Mouse (Mus musculus): ENCODE data around the gene Dnajb8. TPM values are rescaled to one million over a fixed set of nuclear protein-coding genes. Genes with fewer than 3 reads are reported as not detected.

Dnajb8 gene
- polyA plus RNA-seq, 1 experiment from 2014 or later, result not detected

DNA sequence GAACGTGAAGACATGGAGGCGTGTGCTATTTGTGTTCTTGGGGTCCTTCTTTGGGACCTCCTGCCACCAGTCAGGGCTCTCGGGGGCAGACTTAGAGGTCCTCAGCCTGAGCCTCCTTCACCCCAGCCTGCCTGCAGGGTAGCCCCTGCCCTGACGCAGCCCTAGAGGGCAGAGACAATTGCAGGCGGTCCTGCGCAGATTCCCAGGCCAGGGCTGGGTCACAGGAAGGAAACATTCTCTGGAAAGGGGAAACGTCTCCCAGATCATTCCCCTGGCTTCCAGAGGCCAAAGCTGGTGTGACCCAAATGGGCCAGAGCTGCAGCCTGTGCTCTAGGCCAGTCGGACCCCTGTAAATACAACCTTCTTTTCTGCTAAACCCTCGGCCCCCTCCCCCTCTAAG, 16.1 kb upstream of the Dnajb8 start:
- Histone ChIP-seq H3K9me3 (ENCODE audit: control insufficient read depth, low read length) (no peaks in the 10 kb centered on the region), H3K36me3 (ENCODE audit: control insufficient read depth, insufficient read depth, low read length) (0 out of 2 replicates have a peak, but pooled peaks cover 3% of the 10 kb centered on the region), H3K4me3 (ENCODE audit: control insufficient read depth in 1 of 2, insufficient read depth in 1 of 2, low read depth in 1 of 2, low read length in 2 of 2) (no peak overlapping the region), H3K4me1 (ENCODE audit: control insufficient read depth in 2 of 2, insufficient read depth in 2 of 2, low read length in 2 of 2) (peaks cover 4 to 6% of the 10 kb centered on the region in 2 experiments; a peak in 3 of 4 replicates), H3K9ac (ENCODE audit: low read length) (no peak overlapping the region), H3K4me2 (ENCODE audit: low read length) (no peak overlapping the region), H3K27ac (replicated peaks in 1 of 2; ENCODE audit: control insufficient read depth in 1 of 2, insufficient read depth in 1 of 2, low read depth in 2 of 2, low read length in 2 of 2) (no peak overlapping the region), H3K27me3 (ENCODE audit: control insufficient read depth, insufficient read depth, low read length) (peaks cover 72% of the 10 kb centered on the region)
- ATAC-seq (ENCODE audit: insufficient number of reproducible peaks, insufficient read depth, low FRiP score, low read depth), result no peak
- WGBS, result 27% methylated on average over 9 of the region's 9 CpGs

GRCm38 (mm10) chr6:88206566-88206965, 15.5 kb upstream of the Dnajb8 start:
- 54% methylated on average over 7 of the region's 7 CpGs for WGBS
- Histone ChIP-seq H3K9me3 (ENCODE audit: control insufficient read depth, low read length) (no peaks in the 10 kb centered on the region), H3K4me3 (ENCODE audit: control insufficient read depth in 1 of 2, insufficient read depth in 1 of 2, low read depth in 1 of 2, low read length in 2 of 2) (no peak overlapping the region), H3K4me1 (ENCODE audit: control insufficient read depth in 2 of 2, insufficient read depth in 2 of 2, low read length in 2 of 2) (peaks cover 4 to 6% of the 10 kb centered on the region in 2 experiments; a peak in 3 of 4 replicates), H3K36me3 (ENCODE audit: control insufficient read depth, insufficient read depth, low read length) (0 out of 2 replicates have a peak, but pooled peaks cover 3% of the 10 kb centered on the region), H3K4me2 (ENCODE audit: low read length) (no peak overlapping the region), H3K9ac (ENCODE audit: low read length) (no peak overlapping the region), H3K27me3 (ENCODE audit: control insufficient read depth, insufficient read depth, low read length) (peaks cover 66% of the 10 kb centered on the region), H3K27ac (replicated peaks in 1 of 2; ENCODE audit: control insufficient read depth in 1 of 2, insufficient read depth in 1 of 2, low read depth in 2 of 2, low read length in 2 of 2) (no peak overlapping the region)
- no peak for ATAC-seq (ENCODE audit: insufficient number of reproducible peaks, insufficient read depth, low FRiP score, low read depth)

GRCm38 (mm10) chr6:88207403-88208033, 14.6 kb upstream of the Dnajb8 start:
- Histone ChIP-seq H3K27me3 (ENCODE audit: control insufficient read depth, insufficient read depth, low read length) (peaks cover 57% of the 10 kb centered on the region), H3K27ac (replicated peaks in 1 of 2; ENCODE audit: control insufficient read depth in 1 of 2, insufficient read depth in 1 of 2, low read depth in 2 of 2, low read length in 2 of 2) (no peak overlapping the region), H3K9ac (ENCODE audit: low read length) (no peak overlapping the region), H3K4me3 (ENCODE audit: control insufficient read depth in 1 of 2, insufficient read depth in 1 of 2, low read depth in 1 of 2, low read length in 2 of 2) (no peak overlapping the region), H3K4me1 (ENCODE audit: control insufficient read depth in 2 of 2, insufficient read depth in 2 of 2, low read length in 2 of 2) (peaks cover 4% of the 10 kb centered on the region in 2 experiments; a peak in 3 of 4 replicates), H3K36me3 (ENCODE audit: control insufficient read depth, insufficient read depth, low read length) (0 out of 2 replicates have a peak, but pooled peaks cover 3% of the 10 kb centered on the region), H3K4me2 (ENCODE audit: low read length) (no peak overlapping the region), H3K9me3 (ENCODE audit: control insufficient read depth, low read length) (no peaks in the 10 kb centered on the region)
- 76% methylated on average over 10 of the region's 10 CpGs for WGBS
- no peak for ATAC-seq (ENCODE audit: insufficient number of reproducible peaks, insufficient read depth, low FRiP score, low read depth)

DNA sequence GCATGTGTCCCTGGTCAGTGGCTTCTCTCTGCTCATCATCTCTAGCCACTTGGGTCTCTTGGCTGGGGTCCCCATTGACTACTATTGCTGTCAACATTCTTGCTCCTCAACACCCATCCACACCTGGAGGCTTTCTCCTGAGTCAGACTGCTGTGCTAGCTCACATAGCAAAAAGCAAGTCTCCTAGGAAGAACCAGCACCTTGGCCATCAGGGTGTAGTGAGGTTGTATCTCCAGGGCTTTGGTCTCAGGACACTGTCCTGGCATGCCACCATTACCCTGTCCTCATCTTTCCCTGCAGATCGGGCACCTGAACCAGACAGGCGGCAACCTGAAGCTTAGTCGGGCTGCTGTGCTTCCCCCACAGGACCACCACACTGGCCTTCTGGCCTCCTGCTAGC, 13.7 kb upstream of the Dnajb8 start:
- ATAC-seq (ENCODE audit: insufficient number of reproducible peaks, insufficient read depth, low FRiP score, low read depth), result no peak
- 0 out of 2 replicates have a peak, but pooled peaks cover 3% of the 10 kb centered on the region for H3K36me3 ChIP-seq (ENCODE audit: control insufficient read depth, insufficient read depth, low read length)

DNA sequence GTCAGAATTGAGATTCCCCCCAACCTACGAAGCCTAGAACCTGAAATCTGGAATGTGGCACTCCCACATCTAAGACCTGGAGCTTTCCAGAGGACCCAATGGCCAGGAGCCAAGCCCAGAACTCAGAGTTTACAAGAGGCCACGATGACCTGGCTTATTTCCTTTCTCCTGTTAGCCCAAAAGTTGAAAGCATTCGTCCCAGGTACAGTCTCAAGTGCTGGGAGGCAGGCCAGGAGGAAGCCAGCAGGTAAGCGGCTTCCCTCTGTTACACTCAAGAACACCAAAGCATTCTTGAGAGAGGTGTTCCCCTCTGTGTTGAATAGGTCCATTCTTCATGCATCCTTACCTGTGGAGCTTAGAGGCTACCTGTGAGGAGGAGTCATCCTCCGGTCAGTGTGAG, 12.6 kb upstream of the Dnajb8 start:
- no peak overlapping the region for H3K9ac ChIP-seq (ENCODE audit: low read length)
- no peak for ATAC-seq (ENCODE audit: insufficient number of reproducible peaks, insufficient read depth, low FRiP score, low read depth)
- 75% methylated on average over 5 of the region's 5 CpGs for WGBS
- peaks cover 44% of the 10 kb centered on the region for H3K27me3 ChIP-seq (ENCODE audit: control insufficient read depth, insufficient read depth, low read length)
- H3K4me1 ChIP-seq (ENCODE audit: control insufficient read depth in 2 of 2, insufficient read depth in 2 of 2, low read length in 2 of 2), result peaks cover 0 to under 1% of the 10 kb centered on the region in 2 experiments; a peak in 1 of 4 replicates
- H3K4me3 ChIP-seq (ENCODE audit: control insufficient read depth in 1 of 2, insufficient read depth in 1 of 2, low read depth in 1 of 2, low read length in 2 of 2), result no peak overlapping the region
- no peaks in the 10 kb centered on the region for H3K36me3 ChIP-seq (ENCODE audit: control insufficient read depth, insufficient read depth, low read length)
- H3K9me3 ChIP-seq (ENCODE audit: control insufficient read depth, low read length), result no peaks in the 10 kb centered on the region
- no peak overlapping the region for H3K4me2 ChIP-seq (ENCODE audit: low read length)
- no peak overlapping the region for H3K27ac ChIP-seq (replicated peaks in 1 of 2; ENCODE audit: control insufficient read depth in 1 of 2, insufficient read depth in 1 of 2, low read depth in 2 of 2, low read length in 2 of 2)

More for the DNA sequence above, 13.7 kb upstream of the Dnajb8 start:
- no peak overlapping the region for H3K9ac ChIP-seq (ENCODE audit: low read length)
- H3K4me2 ChIP-seq (ENCODE audit: low read length), result no peak overlapping the region
- H3K4me1 ChIP-seq (ENCODE audit: control insufficient read depth in 2 of 2, insufficient read depth in 2 of 2, low read length in 2 of 2), result peaks cover 4% of the 10 kb centered on the region in 2 experiments; a peak in 3 of 4 replicates
- no peaks in the 10 kb centered on the region for H3K9me3 ChIP-seq (ENCODE audit: control insufficient read depth, low read length)
- H3K27me3 ChIP-seq (ENCODE audit: control insufficient read depth, insufficient read depth, low read length), result peaks cover 55% of the 10 kb centered on the region
- no peak overlapping the region for H3K4me3 ChIP-seq (ENCODE audit: control insufficient read depth in 1 of 2, insufficient read depth in 1 of 2, low read depth in 1 of 2, low read length in 2 of 2)
- 85% methylated on average over 3 of the region's 3 CpGs for WGBS
- H3K27ac ChIP-seq (replicated peaks in 1 of 2; ENCODE audit: control insufficient read depth in 1 of 2, insufficient read depth in 1 of 2, low read depth in 2 of 2, low read length in 2 of 2), result no peak overlapping the region

DNA sequence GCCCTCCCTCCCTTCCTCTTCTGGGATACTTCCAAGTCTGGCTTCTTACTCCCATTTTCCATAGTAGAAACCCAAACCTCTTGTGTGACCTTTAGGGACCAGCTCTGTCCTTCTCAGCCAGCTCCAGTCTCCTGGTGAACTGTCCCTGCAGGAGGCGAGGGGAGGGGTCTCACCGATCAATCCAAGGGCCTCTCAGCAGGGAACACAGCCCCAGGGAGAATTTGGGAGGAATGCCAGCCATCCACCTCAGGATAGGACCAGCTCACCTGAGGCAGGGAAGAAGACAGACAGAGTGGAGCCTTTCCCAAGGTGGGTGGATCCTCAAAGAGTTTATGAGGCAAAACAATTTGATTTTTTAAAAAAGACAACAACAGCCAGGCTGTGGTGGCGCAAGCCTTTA, 11.9 kb upstream of the Dnajb8 start:
- ATAC-seq (ENCODE audit: insufficient number of reproducible peaks, insufficient read depth, low FRiP score, low read depth), result no peak
- Histone ChIP-seq H3K27ac (replicated peaks in 1 of 2; ENCODE audit: control insufficient read depth in 1 of 2, insufficient read depth in 1 of 2, low read depth in 2 of 2, low read length in 2 of 2) (no peak overlapping the region), H3K4me3 (ENCODE audit: control insufficient read depth in 1 of 2, insufficient read depth in 1 of 2, low read depth in 1 of 2, low read length in 2 of 2) (no peak overlapping the region), H3K4me1 (ENCODE audit: control insufficient read depth in 2 of 2, insufficient read depth in 2 of 2, low read length in 2 of 2) (no peaks in the 10 kb centered on the region), H3K9ac (ENCODE audit: low read length) (no peak overlapping the region), H3K9me3 (ENCODE audit: control insufficient read depth, low read length) (no peaks in the 10 kb centered on the region), H3K4me2 (ENCODE audit: low read length) (no peak overlapping the region), H3K27me3 (ENCODE audit: control insufficient read depth, insufficient read depth, low read length) (peaks cover 37% of the 10 kb centered on the region), H3K36me3 (ENCODE audit: control insufficient read depth, insufficient read depth, low read length) (no peaks in the 10 kb centered on the region)
- WGBS, result 67% methylated on average over 3 of the region's 3 CpGs

- Histone ChIP-seq H3K27ac (replicated peaks in 1 of 2; ENCODE audit: control insufficient read depth in 1 of 2, insufficient read depth in 1 of 2, low read depth in 2 of 2, low read length in 2 of 2) (no peak overlapping the region), H3K9me3 (ENCODE audit: control insufficient read depth, low read length) (peaks cover 2% of the 10 kb centered on the region; the same call in 1 of the 2 replicates), H3K4me2 (ENCODE audit: low read length) (no peak overlapping the region), H3K36me3 (ENCODE audit: control insufficient read depth, insufficient read depth, low read length) (no peaks in the 10 kb centered on the region), H3K4me1 (ENCODE audit: control insufficient read depth in 2 of 2, insufficient read depth in 2 of 2, low read length in 2 of 2) (no peaks in the 10 kb centered on the region), H3K27me3 (ENCODE audit: control insufficient read depth, insufficient read depth, low read length) (0 out of 2 replicates have a peak, but pooled peaks cover 10% of the 10 kb centered on the region), H3K9ac (ENCODE audit: low read length) (no peak overlapping the region), H3K4me3 (ENCODE audit: control insufficient read depth in 1 of 2, insufficient read depth in 1 of 2, low read depth in 1 of 2, low read length in 2 of 2) (no peak overlapping the region)
- 37% methylated on average over 6 of the region's 6 CpGs for WGBS
- ATAC-seq (ENCODE audit: insufficient number of reproducible peaks, insufficient read depth, low FRiP score, low read depth), result no peak
Observed at GRCm38 (mm10) chr6:88215797-88216196, 6.3 kb upstream of the Dnajb8 start.
